ENCODE assay signal across 23 mouse cellular contexts in genomic region chr1:72251806-72252205, GRCm38 (mm10). TPM values are rescaled to one million over a fixed set of nuclear protein-coding genes. Genes with fewer than 3 reads are reported as not detected.
DNase-seq lines count a peak whose midpoint lies in the region; ATAC-seq and TF ChIP-seq lines count a peak whose summit lies in the region.
"Had no signal": no experiment of that assay in that cellular context is flagged by ENCODE, and none has a peak within 500 bp of the region (broad histone marks: within the 10 kb centered on the region; RNA-seq: fewer than 3 reads in every experiment).

No protein-coding gene starts in this region.

- no peaks in the 10 kb centered on the region for H3K9me3 ChIP-seq in MEL (replicated peaks; ENCODE audit: insufficient read depth, low read length)
- no peaks in the 10 kb centered on the region for H3K9me3 ChIP-seq in liver, postnatal 0 days (ENCODE audit: low read length)
- H3K9me3 ChIP-seq: embryonic facial prominence, embryonic 10.5 days; embryonic facial prominence, embryonic 12.5 days; forebrain, embryonic 10.5 days; forebrain, embryonic 12.5 days; G1E had no signal

- no peak for TF ChIP-seq EP300 in MEL (IDR thresholded peaks at IDR 0.05; ENCODE audit: low read depth in 1 of 2, low read length in 2 of 2)
- TF ChIP-seq EP300 in liver, postnatal 0 days (IDR thresholded peaks at IDR 0.05; ENCODE audit: low read depth), result no peak

- H3K27ac ChIP-seq in MEL (ENCODE audit: control insufficient read depth, low read depth, low read length), result no peak overlapping the region
- no peak overlapping the region for H3K27ac ChIP-seq in thymus, adult 2 months (ENCODE audit: control insufficient read depth, insufficient read depth, low read length)
- no peak overlapping the region for H3K27ac ChIP-seq in liver, postnatal 0 days (ENCODE audit: low read depth)
- H3K27ac ChIP-seq: embryonic facial prominence, embryonic 10.5 days; embryonic facial prominence, embryonic 12.5 days; forebrain, embryonic 10.5 days; forebrain, embryonic 12.5 days had no signal

- 0 out of 4 replicates have a peak, but pooled peaks cover 0 to 10% of the 10 kb centered on the region in 2 experiments for H3K4me1 ChIP-seq in MEL (ENCODE audit: control insufficient read depth in 1 of 2, insufficient read depth in 2 of 2, low read length in 2 of 2)
- peaks cover 9% of the 10 kb centered on the region for H3K4me1 ChIP-seq in thymus, adult 2 months (replicated peaks; ENCODE audit: control insufficient read depth, insufficient read depth, low read length)
- H3K4me1 ChIP-seq in liver, postnatal 0 days (ENCODE audit: insufficient read depth), result peaks cover 22% of the 10 kb centered on the region

- WGBS in thymus, adult 2 months, result 97% methylated on average over 1 of the region's 1 CpGs
- 72% methylated on average over 1 of the region's 1 CpGs for WGBS in liver, postnatal 0 days (ENCODE audit: insufficient replicate concordance)

- TF ChIP-seq POLR2A in MEL (IDR thresholded peaks at IDR 0.05; ENCODE audit: control insufficient read depth in 1 of 2, insufficient read depth in 1 of 2, low read depth in 1 of 2, low read length in 2 of 2, poor library complexity in 1 of 2), result no peak
- TF ChIP-seq POLR2A in thymus, adult 2 months (IDR thresholded peaks at IDR 0.05; ENCODE audit: control insufficient read depth, extremely low read depth, insufficient read depth, low read length, poor library complexity), result no peak

- ATAC-seq in liver, postnatal 0 days, result no peak
- ATAC-seq: activated CD4-positive, CD25-positive, alpha-beta regulatory T cell, adult 4 months; forebrain, embryonic 14.5 days; forebrain, embryonic 16.5 days; Patski had no signal

- TF ChIP-seq CTCF in MEL (IDR thresholded peaks at IDR 0.05 in 2 of 3, conservative IDR thresholded peaks at IDR 0.05 in 1 of 3; ENCODE audit: control insufficient read depth in 1 of 3, insufficient read depth in 1 of 3, low read depth in 2 of 3, low read length in 3 of 3, poor library complexity in 1 of 3, severe bottlenecking in 1 of 3), result no peak
- no peak for TF ChIP-seq CTCF in thymus, adult 2 months (IDR thresholded peaks at IDR 0.05; ENCODE audit: borderline replicate concordance, control insufficient read depth, extremely low read depth, insufficient read depth, low read length, poor library complexity)
- no peak for TF ChIP-seq CTCF in liver, postnatal 0 days (IDR thresholded peaks at IDR 0.05; ENCODE audit: low read depth)

- H3K9ac ChIP-seq in MEL (ENCODE audit: control insufficient read depth, low read depth, low read length, poor library complexity, severe bottlenecking), result no peak overlapping the region
- no peak overlapping the region for H3K9ac ChIP-seq in liver, postnatal 0 days (replicated peaks)
- H3K9ac ChIP-seq: embryonic facial prominence, embryonic 12.5 days; forebrain, embryonic 12.5 days had no signal

- H3K79me2 ChIP-seq in MEL (ENCODE audit: control insufficient read depth, insufficient read depth, low read length, poor library complexity), result peaks cover 3% of the 10 kb centered on the region; the same call in 1 of the 2 replicates

- H3K36me3 ChIP-seq in MEL (ENCODE audit: control insufficient read depth in 1 of 2, insufficient read depth in 2 of 2, low read length in 2 of 2), result peaks cover 0 to 3% of the 10 kb centered on the region in 2 experiments; a peak in 2 of 4 replicates
- H3K36me3 ChIP-seq in thymus, adult 2 months (ENCODE audit: control insufficient read depth, insufficient read depth, low read length), result no peaks in the 10 kb centered on the region
- no peaks in the 10 kb centered on the region for H3K36me3 ChIP-seq in liver, postnatal 0 days (replicated peaks; ENCODE audit: insufficient read depth, low read length)
- H3K36me3 ChIP-seq: embryonic facial prominence, embryonic 10.5 days; embryonic facial prominence, embryonic 12.5 days; forebrain, embryonic 10.5 days; forebrain, embryonic 12.5 days; G1E had no signal

- no peak for TF ChIP-seq RAD21 in MEL (IDR thresholded peaks at IDR 0.05; ENCODE audit: low read depth, low read length)

- no peak overlapping the region for H3K4me2 ChIP-seq in liver, postnatal 0 days (ENCODE audit: low read depth, low read length)
- H3K4me2 ChIP-seq: embryonic facial prominence, embryonic 12.5 days; forebrain, embryonic 12.5 days had no signal

- H3K4me3 ChIP-seq in MEL (ENCODE audit: control insufficient read depth in 1 of 2, insufficient read depth in 1 of 2, low read depth in 2 of 2, low read length in 2 of 2), result no peak overlapping the region
- no peak overlapping the region for H3K4me3 ChIP-seq in thymus, adult 2 months (ENCODE audit: control insufficient read depth, insufficient read depth, low read length)
- H3K4me3 ChIP-seq in liver, postnatal 0 days (ENCODE audit: low read depth, low read length), result no peak overlapping the region
- H3K4me3 ChIP-seq: embryonic facial prominence, embryonic 10.5 days; embryonic facial prominence, embryonic 12.5 days; forebrain, embryonic 10.5 days; forebrain, embryonic 12.5 days had no signal

- H3K27me3 ChIP-seq in MEL (ENCODE audit: control insufficient read depth in 1 of 2, insufficient read depth in 2 of 2, low read length in 2 of 2), result no peaks in the 10 kb centered on the region
- no peaks in the 10 kb centered on the region for H3K27me3 ChIP-seq in thymus, adult 2 months (ENCODE audit: control insufficient read depth, insufficient read depth, low read length)
- no peaks in the 10 kb centered on the region for H3K27me3 ChIP-seq in liver, postnatal 0 days (ENCODE audit: insufficient read depth, low read length)
- H3K27me3 ChIP-seq: embryonic facial prominence, embryonic 12.5 days; forebrain, embryonic 12.5 days; Patski had no signal

- DNase-seq in 3T3-L1 (ENCODE audit: low read depth, low spot score) (peak; percentile 54), 416B (ENCODE audit: low read depth) (peak; percentile 41), MEL (ENCODE audit: low read depth, low spot score) (peak; percentile 63)
- no peak for DNase-seq in thymus, adult 2 months
- no peak for DNase-seq in layer of hippocampus, adult 11-12 months (ENCODE audit: low spot score)
- no peak for DNase-seq in liver, postnatal 0 days
- DNase-seq: adrenal gland, adult 8-10 months; adrenal gland, postnatal 14 days; adrenal gland, postnatal 36 days; cerebellum, adult 11-12 months; cerebellum, adult 2 months; cerebellum, adult 9-10 months; cerebellum, postnatal 10 days; cerebellum, postnatal 25 days had no signal

TF ChIP-seq in MEL, 35 proteins besides CTCF, POLR2A, EP300 and RAD21:
- no peak for TF ChIP-seq GABPA (IDR thresholded peaks at IDR 0.05; ENCODE audit: low read depth, low read length)
- TF ChIP-seq ZC3H11A (IDR thresholded peaks at IDR 0.05; ENCODE audit: low read depth, low read length), result no peak
- TF ChIP-seq SMC3 (IDR thresholded peaks at IDR 0.05; ENCODE audit: low read depth, low read length), result no peak
- no peak for TF ChIP-seq POLR2AphosphoS2 (IDR thresholded peaks at IDR 0.05; ENCODE audit: low read length)
- no peak for TF ChIP-seq ZMIZ1 (IDR thresholded peaks at IDR 0.05; ENCODE audit: low read depth, low read length)
- no peak for TF ChIP-seq MAZ (IDR thresholded peaks at IDR 0.05; ENCODE audit: low read depth, low read length)
- TF ChIP-seq USF1 (IDR thresholded peaks at IDR 0.05; ENCODE audit: low read depth, low read length), result no peak
- TF ChIP-seq BHLHE40 (IDR thresholded peaks at IDR 0.05; ENCODE audit: borderline replicate concordance, low read depth, low read length), result no peak
- no peak for TF ChIP-seq HCFC1 (IDR thresholded peaks at IDR 0.05; ENCODE audit: low read depth, low read length)
- no peak for TF ChIP-seq NELFE (IDR thresholded peaks at IDR 0.05; ENCODE audit: low read depth, low read length)

RNA-seq across cellular contexts. Expression of gene Pecr, which starts 32.3 kb away (rescaled TPM):
- 10.4 and 10.7 TPM in 2 replicates for total RNA-seq in MEL (2012; rRNA removed)
- 10 to 100 TPM in 1 of 2 experiments, not detected in 1; 15.5 TPM for polyA plus RNA-seq in MEL (2012; ENCODE audit: insufficient read depth in 1 of 2, insufficient read length in 2 of 2, low read depth in 1 of 2, low replicate concordance in 2 of 2, missing spikeins in 1 of 2)
- 3.6 TPM in 2 replicates for polyA plus RNA-seq in thymus, adult 2 months (2012; rRNA removed)
- 132 and 143 TPM in 2 replicates for polyA plus RNA-seq in liver, postnatal 0 days (2015; fragmentation: Nextera tagmentation; extraction: Ambion mirVana)

RNA-seq across cellular contexts. Expression of gene Tmem169, which starts 32.4 kb away (rescaled TPM):
- not detected in 2 replicates for total RNA-seq in MEL (2012; rRNA removed)
- polyA plus RNA-seq in MEL (2012; ENCODE audit: insufficient read depth in 1 of 2, insufficient read length in 2 of 2, low read depth in 1 of 2, low replicate concordance in 2 of 2, missing spikeins in 1 of 2), result under 1 TPM in 1 of 2 experiments, not detected in 1; 0.06 TPM
- polyA plus RNA-seq in thymus, adult 2 months (2012; rRNA removed), result 0.46 and 0.89 TPM in 2 replicates
- polyA plus RNA-seq in liver, postnatal 0 days (2015; fragmentation: Nextera tagmentation; extraction: Ambion mirVana), result 0.22 and 0.29 TPM in 2 replicates
- polyA plus RNA-seq: G1E had no signal

RNA-seq across cellular contexts. Expression of gene Mreg, which starts 39.7 kb away (rescaled TPM):
- not detected in 2 replicates for total RNA-seq in MEL (2012; rRNA removed)
- not detected for polyA plus RNA-seq in MEL (2012; ENCODE audit: insufficient read depth in 1 of 2, insufficient read length in 2 of 2, low read depth in 1 of 2, low replicate concordance in 2 of 2, missing spikeins in 1 of 2)
- 20.6 and 28.0 TPM in 2 replicates for polyA plus RNA-seq in thymus, adult 2 months (2012; rRNA removed)
- 10.0 and 10.5 TPM in 2 replicates for polyA plus RNA-seq in liver, postnatal 0 days (2015; fragmentation: Nextera tagmentation; extraction: Ambion mirVana)
- polyA plus RNA-seq: G1E had no signal

RNA-seq across cellular contexts. Expression of gene Xrcc5, which starts 55.4 kb away (rescaled TPM):
- total RNA-seq in MEL (2012; rRNA removed), result 47.2 and 50.6 TPM in 2 replicates
- 10 to 100 TPM in 1 of 2 experiments, not detected in 1; 32.7 TPM for polyA plus RNA-seq in MEL (2012; ENCODE audit: insufficient read depth in 1 of 2, insufficient read length in 2 of 2, low read depth in 1 of 2, low replicate concordance in 2 of 2, missing spikeins in 1 of 2)
- polyA plus RNA-seq in thymus, adult 2 months (2012; rRNA removed), result 4.0 and 4.7 TPM in 2 replicates
- polyA plus RNA-seq in liver, postnatal 0 days (2015; fragmentation: Nextera tagmentation; extraction: Ambion mirVana), result 10.3 and 10.8 TPM in 2 replicates

Comparison
In these comparisons a context has a peak if more than half of its experiments do, and no peak if none do; other contexts are left out.
1. DNase-seq: peak in 3T3-L1 (single experiment), 416B (single experiment) and MEL (single experiment); none in thymus, adult 2 months (single experiment), layer of hippocampus, adult 11-12 months (single experiment) and liver, postnatal 0 days (single experiment).
2. RNA of gene Mreg, which starts 39.7 kb away (polyA plus RNA-seq): 20.6 to 28.0 TPM in thymus, adult 2 months and 10.0 to 10.5 TPM in liver, postnatal 0 days; not detected in MEL; every median in the first group is over 10 times any median in the second.